Mouse (Mus musculus): ENCODE measurements around the gene Pkhd1. TPM values are rescaled to one million over a fixed set of nuclear protein-coding genes. Genes with fewer than 3 reads are reported as not detected.

Gene Pkhd1
- total and polyA plus RNA-seq, 2 experiments = 1.5 to 10.0 TPM

DNA sequence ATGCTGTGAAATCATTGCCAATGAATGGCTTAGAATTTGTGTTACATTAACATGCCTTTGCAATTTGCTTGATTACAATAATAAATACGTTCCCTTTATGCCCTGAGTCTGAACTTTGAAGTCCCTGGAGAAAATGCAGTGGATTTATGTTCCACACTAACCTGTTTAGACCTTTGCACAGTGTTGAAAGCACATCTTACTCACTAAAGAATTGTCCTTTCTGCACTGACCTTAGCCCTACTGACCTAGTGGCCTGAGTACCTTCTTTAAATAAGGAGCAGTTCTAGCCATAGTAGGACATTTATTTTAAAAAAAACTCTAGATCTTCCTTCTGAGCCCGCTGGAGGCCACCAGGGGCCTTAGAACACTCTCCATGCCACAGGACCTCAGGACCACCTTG lies 467.8 kb downstream of the Pkhd1 start:
- 48% methylated on average over 2 of the region's 2 CpGs for WGBS

DNA sequence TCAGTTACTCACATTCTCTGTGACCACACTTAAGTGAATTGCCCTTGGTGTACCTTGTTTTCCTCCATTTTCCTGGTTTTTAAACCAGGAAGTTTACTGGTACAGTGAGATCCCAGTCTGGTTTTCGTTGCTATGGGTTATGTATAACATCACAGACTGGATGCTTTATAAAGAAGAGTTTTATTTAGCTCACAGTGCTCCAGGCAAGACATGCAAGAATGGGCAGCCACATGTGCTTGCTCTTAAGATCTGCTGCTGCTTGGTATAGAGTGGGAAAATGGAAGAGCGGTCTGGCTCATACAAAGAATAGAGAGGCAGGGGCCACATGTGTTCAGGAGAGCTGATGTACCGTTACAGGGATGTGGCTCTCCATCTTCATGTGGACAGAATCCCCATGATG lies 481.7 kb downstream of the Pkhd1 start:
- Histone ChIP-seq H3K36me3 (ENCODE audit: control insufficient read depth, insufficient read depth, low read length) (no peaks in the 10 kb centered on the region), H3K27me3 (ENCODE audit: control insufficient read depth, insufficient read depth, low read length) (no peaks in the 10 kb centered on the region), H3K79me2 (ENCODE audit: control insufficient read depth, insufficient read depth, low read length) (no peaks in the 10 kb centered on the region), H3K4me1 (ENCODE audit: control insufficient read depth, insufficient read depth, low read length) (peaks cover 3% of the 10 kb centered on the region; the same call in 1 of the 2 replicates), H3K4me3 (ENCODE audit: insufficient read depth, low read depth, low read length) (no peak overlapping the region), H3K9ac (ENCODE audit: low read depth, low read length) (no peak overlapping the region), H3K27ac (replicated peaks; ENCODE audit: insufficient read depth, low read depth, low read length) (no peak overlapping the region)
- WGBS = 90% methylated on average over 3 of the region's 3 CpGs
- no peak for DNase-seq (ENCODE audit: extremely low read depth, low read depth, low spot score)
- TF ChIP-seq CTCF (IDR thresholded peaks at IDR 0.05; ENCODE audit: low read depth, low read length) (no peak), POLR2A (IDR thresholded peaks at IDR 0.05; ENCODE audit: extremely low read depth, insufficient read depth, low read length) (no peak)

More for the DNA sequence above, 467.8 kb downstream of the Pkhd1 start:
- DNase-seq (ENCODE audit: extremely low read depth, low read depth, low spot score) = peak; percentile 78
- H3K4me3 ChIP-seq (ENCODE audit: insufficient read depth, low read depth, low read length) = no peak overlapping the region
- H3K79me2 ChIP-seq (ENCODE audit: control insufficient read depth, insufficient read depth, low read length) = no peaks in the 10 kb centered on the region
- no peak overlapping the region for H3K27ac ChIP-seq (replicated peaks; ENCODE audit: insufficient read depth, low read depth, low read length)
- no peaks in the 10 kb centered on the region for H3K36me3 ChIP-seq (ENCODE audit: control insufficient read depth, insufficient read depth, low read length)
- no peak for TF ChIP-seq CTCF (IDR thresholded peaks at IDR 0.05; ENCODE audit: low read depth, low read length)
- no peak for TF ChIP-seq POLR2A (IDR thresholded peaks at IDR 0.05; ENCODE audit: extremely low read depth, insufficient read depth, low read length)
- H3K9ac ChIP-seq (ENCODE audit: low read depth, low read length) = no peak overlapping the region
- H3K4me1 ChIP-seq (ENCODE audit: control insufficient read depth, insufficient read depth, low read length) = peaks cover 4% of the 10 kb centered on the region; the same call in 1 of the 2 replicates
- H3K27me3 ChIP-seq (ENCODE audit: control insufficient read depth, insufficient read depth, low read length) = no peaks in the 10 kb centered on the region

DNA sequence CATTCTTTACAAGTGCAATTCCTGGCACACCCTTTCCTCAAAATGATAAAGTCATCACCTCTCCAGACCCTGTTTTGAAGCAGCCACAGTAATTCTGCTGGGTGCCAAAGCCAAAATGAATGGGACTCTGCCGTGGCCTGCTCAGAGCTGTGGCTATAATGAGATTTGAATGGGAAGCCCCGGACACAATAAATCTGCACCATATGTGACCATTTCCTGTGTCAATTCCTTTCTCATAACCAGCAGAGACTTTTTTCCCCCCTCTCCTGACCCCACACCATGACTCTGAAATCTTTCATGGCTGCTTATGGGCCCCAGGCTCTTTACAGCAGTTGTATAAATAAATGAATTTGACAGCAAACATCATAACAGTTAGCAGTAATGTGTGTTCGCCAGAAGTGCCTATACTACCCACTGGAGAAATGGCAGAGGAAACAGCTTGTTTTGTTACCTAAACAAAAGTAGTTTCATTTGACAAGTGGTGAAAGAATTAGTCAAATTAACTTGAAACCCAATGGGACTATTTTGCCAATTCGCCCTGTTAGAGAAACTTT lies 482.7 kb downstream of the Pkhd1 start:
- WGBS = 83% methylated on average over 4 of the region's 4 CpGs
- no peak for DNase-seq (ENCODE audit: extremely low read depth, low read depth, low spot score)
- Histone ChIP-seq H3K4me3 (ENCODE audit: insufficient read depth, low read depth, low read length) (no peak overlapping the region), H3K27me3 (ENCODE audit: control insufficient read depth, insufficient read depth, low read length) (no peaks in the 10 kb centered on the region), H3K9ac (ENCODE audit: low read depth, low read length) (no peak overlapping the region), H3K27ac (replicated peaks; ENCODE audit: insufficient read depth, low read depth, low read length) (no peak overlapping the region), H3K79me2 (ENCODE audit: control insufficient read depth, insufficient read depth, low read length) (no peaks in the 10 kb centered on the region), H3K4me1 (ENCODE audit: control insufficient read depth, insufficient read depth, low read length) (peaks cover 4% of the 10 kb centered on the region; the same call in 1 of the 2 replicates), H3K36me3 (ENCODE audit: control insufficient read depth, insufficient read depth, low read length) (no peaks in the 10 kb centered on the region)
- TF ChIP-seq CTCF (IDR thresholded peaks at IDR 0.05; ENCODE audit: low read depth, low read length) (no peak), POLR2A (IDR thresholded peaks at IDR 0.05; ENCODE audit: extremely low read depth, insufficient read depth, low read length) (no peak)

DNA sequence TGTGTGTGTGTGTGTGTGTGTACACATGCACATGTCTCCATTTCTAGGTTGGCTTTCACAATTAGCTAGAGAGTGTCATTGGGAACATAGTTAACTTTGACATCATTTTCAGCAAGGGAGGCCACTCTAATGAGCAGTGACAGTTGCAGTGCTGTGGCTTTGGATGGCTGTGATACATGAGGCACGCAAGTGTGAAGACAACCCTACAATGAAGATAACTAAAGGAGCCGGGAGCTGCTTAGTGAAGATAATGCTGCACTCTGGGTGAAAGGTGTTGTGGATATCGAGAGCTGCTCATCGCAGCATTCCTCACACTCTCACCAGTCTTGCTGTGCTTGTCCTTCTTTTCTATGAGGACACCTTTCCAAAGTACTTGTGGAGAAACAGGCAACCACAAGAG lies 484.2 kb downstream of the Pkhd1 start:
- no peaks in the 10 kb centered on the region for H3K36me3 ChIP-seq (ENCODE audit: control insufficient read depth, insufficient read depth, low read length)
- 88% methylated on average over 4 of the region's 4 CpGs for WGBS
- no peaks in the 10 kb centered on the region for H3K27me3 ChIP-seq (ENCODE audit: control insufficient read depth, insufficient read depth, low read length)

DNA sequence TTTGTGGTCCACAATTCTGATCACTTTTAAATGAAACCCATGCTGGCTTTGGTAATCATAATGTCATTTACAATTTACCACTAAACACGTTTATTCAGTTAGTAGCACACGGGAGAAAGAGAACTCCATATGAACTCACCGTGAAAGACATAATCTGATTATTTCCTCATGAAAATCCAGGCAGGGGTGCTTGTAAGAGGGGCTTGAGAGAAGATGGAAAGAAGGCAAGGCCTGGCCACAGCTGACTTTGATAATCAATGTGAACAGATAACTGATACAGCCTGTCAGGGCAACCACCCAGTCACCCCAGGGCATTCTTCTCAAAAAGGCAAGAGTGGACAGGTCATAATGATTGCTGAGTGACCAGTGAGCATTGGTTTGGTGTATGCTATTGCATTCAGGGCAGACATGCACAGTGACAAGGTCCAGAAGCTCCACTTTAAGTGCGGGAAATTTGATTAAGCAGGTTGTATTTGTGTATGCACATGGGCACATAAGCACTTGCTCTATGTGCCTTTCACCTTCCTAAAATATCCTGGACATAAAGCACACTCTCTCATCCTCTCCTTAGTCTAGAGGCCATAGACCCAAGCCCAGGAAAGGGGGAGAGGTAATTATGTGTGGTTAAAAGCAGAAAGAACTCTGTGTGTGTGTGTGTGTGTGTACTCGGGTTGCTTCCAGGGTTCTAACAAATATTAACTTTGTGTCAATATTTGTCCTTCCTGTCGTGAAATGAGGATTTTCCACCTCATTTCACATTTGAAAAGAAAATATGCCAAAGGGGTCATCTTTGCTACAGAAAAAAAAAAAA lies 485.9 kb downstream of the Pkhd1 start:
- Histone ChIP-seq H3K27me3 (ENCODE audit: control insufficient read depth, insufficient read depth, low read length) (no peaks in the 10 kb centered on the region), H3K4me1 (ENCODE audit: control insufficient read depth, insufficient read depth, low read length) (peaks cover 4% of the 10 kb centered on the region; the same call in 1 of the 2 replicates), H3K27ac (replicated peaks; ENCODE audit: insufficient read depth, low read depth, low read length) (peak overlapping the region; percentile 86), H3K79me2 (ENCODE audit: control insufficient read depth, insufficient read depth, low read length) (no peaks in the 10 kb centered on the region), H3K9ac (ENCODE audit: low read depth, low read length) (no peak overlapping the region; the same call in 1 of the 2 replicates), H3K36me3 (ENCODE audit: control insufficient read depth, insufficient read depth, low read length) (no peaks in the 10 kb centered on the region), H3K4me3 (ENCODE audit: insufficient read depth, low read depth, low read length) (peak overlapping the region; percentile 26; the same call in 1 of the 2 replicates)
- peak; percentile 99 for DNase-seq (ENCODE audit: extremely low read depth, low read depth, low spot score)
- TF ChIP-seq POLR2A (IDR thresholded peaks at IDR 0.05; ENCODE audit: extremely low read depth, insufficient read depth, low read length) (no peak), CTCF (IDR thresholded peaks at IDR 0.05; ENCODE audit: low read depth, low read length) (no peak)
- WGBS = 20% methylated on average over 6 of the region's 6 CpGs

More for the DNA sequence above, 484.2 kb downstream of the Pkhd1 start:
- Histone ChIP-seq H3K4me1 (ENCODE audit: control insufficient read depth, insufficient read depth, low read length) (peaks cover 4% of the 10 kb centered on the region; the same call in 1 of the 2 replicates), H3K9ac (ENCODE audit: low read depth, low read length) (no peak overlapping the region), H3K79me2 (ENCODE audit: control insufficient read depth, insufficient read depth, low read length) (no peaks in the 10 kb centered on the region), H3K4me3 (ENCODE audit: insufficient read depth, low read depth, low read length) (no peak overlapping the region), H3K27ac (replicated peaks; ENCODE audit: insufficient read depth, low read depth, low read length) (no peak overlapping the region)
- TF ChIP-seq CTCF (IDR thresholded peaks at IDR 0.05; ENCODE audit: low read depth, low read length) (no peak), POLR2A (IDR thresholded peaks at IDR 0.05; ENCODE audit: extremely low read depth, insufficient read depth, low read length) (no peak)
- DNase-seq (ENCODE audit: extremely low read depth, low read depth, low spot score) = no peak
